Mouse (Mus musculus) adrenal gland, postnatal 10 days (tissue): ENCODE measurements at regions not wholly inside any gene's neighbourhood (a gene's known extent, or its start where the extent isn't known, plus 50 kb on each side); places are given as distances from the start of the nearest gene placed in this dataset.

Experiments
- DNase-seq: peaks from one replicate; pipeline ENCODE4 v3.0.0; 2021; ENCODE audit warnings: mixed read lengths

DNA sequence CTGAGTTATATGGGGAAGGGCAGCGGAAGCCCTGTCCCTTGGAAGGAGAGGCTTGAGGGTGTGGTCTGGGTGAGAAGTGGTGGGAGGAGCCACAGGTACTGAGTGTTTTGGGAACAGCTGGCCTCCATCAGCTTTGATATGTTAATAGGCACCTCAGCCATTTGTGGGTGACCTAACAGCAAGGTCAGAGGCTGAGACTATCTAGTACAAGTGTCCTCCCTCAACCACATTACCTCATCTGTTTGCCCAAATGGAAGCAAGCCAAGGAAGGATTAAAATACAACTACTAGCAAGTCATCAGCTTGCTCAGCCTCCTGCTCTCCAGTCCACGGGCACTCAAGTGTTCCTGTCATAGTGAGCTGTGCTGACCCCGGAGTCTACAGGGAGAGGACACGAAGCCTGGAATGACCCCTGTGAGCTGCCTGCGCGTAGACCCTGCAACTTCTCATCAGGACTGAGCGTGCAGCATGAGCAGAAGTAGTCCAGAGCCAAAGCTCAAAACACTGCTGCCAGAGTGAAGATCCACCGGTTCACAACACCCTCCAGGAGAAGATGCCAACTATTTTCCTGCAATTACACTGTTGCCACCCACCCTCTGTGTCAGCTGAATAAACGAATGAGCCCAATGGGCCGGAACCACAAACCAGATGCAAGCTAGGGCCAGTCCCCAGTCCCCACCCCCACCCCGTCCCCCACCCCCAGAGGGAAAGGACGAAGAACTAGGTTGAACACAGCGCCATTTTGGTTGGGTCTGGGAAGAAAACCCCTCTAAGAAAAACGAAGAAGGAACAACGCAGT, 239.6 kb downstream of the Qk start:
- peak; percentile 16 for DNase-seq

DNA sequence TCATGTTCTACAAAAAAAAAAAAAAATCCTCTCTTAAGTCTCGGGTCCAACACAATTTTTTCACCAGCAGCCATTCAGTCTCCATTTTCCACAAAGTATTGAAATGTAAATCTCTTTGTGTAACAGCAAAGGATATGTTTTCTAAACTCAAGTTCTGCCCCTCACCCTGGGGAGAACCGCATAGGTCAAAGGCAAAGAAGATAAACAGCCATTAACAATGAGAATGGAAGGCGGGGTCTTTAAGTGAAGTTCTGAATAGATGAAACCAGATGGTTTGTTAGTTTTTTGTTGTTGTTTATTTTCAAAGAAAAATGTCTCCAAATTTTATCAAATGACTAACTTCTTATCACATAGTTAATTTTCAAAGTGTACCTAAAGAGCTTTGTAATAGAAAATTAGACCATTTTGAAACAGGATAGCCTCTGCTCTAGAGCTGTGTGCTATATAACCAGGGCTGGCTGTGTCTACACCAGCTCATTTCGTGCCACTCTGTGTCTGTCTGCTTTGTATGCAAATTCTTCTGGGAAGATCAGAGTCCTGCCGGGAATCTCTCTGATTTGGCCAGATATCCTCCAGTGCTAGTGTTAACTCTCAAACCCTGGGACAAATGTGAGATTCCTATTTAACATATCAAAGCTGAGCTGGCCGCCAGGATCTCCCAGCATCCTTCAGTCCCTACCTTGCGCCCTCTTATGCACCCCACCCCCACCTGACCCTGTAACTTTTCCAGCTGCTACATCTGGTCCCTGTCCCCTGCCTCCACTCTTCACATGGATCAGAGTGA, 240.9 kb downstream of the Qk start:
- DNase-seq, result no peak

DNA sequence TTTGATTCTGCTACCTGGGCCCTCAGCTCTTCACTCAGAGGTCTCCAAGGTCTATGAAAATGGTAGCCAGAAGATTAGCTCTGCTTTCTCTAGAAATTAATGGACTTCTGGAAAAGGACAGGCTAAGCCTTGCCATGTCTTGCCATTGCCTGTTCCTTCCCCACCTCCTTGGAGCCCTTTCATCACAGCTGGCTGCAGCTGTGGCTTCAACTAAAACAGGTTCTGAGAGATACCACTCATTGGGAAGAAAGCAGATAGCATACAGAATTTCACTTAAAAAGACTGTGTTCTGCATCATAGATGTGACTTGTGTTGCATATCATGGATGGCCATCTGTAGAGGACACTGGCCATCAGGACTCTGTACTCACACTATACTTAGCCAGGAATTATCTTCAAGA, 246.4 kb downstream of the Qk start:
- no peak for DNase-seq

DNA sequence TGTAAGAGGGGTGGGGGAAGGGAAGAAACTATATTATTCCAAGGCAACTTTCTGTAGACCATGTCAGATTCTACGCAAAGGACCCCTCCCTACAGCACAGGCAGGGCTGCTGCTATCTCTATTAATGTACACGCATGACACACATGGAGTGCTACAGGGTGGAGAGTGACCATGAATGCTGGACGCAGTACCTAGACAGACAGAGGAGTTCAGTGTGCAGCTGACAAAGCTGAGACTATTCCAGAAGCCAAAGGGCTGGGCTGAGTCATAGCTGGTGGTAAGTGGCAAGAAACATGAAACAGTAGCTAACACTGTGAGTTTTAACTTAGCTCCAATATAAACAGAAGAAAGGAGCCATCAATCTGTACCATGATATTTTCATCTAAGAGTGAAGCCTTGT, 250.4 kb downstream of the Qk start:
- no peak for DNase-seq

DNA sequence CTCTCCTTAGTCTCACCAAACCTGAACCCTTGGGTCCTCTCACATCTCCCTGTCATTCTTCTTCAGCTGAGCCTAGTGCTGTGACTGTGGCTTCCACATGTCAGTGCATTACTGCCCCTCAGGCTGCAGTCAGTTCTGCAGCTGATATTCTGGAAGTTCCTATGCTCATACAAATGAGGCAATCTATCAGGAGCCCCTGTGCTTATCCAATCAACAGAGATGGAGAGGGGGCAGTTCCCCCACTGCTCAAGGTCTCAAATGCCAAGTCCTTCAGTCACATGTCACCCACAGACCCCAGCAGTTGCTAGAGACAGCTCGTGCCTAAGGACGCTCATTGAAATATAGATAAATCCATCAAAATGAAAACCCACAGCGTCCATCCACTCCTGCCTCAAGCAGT, 254.5 kb downstream of the Qk start:
- DNase-seq, result no peak

DNA sequence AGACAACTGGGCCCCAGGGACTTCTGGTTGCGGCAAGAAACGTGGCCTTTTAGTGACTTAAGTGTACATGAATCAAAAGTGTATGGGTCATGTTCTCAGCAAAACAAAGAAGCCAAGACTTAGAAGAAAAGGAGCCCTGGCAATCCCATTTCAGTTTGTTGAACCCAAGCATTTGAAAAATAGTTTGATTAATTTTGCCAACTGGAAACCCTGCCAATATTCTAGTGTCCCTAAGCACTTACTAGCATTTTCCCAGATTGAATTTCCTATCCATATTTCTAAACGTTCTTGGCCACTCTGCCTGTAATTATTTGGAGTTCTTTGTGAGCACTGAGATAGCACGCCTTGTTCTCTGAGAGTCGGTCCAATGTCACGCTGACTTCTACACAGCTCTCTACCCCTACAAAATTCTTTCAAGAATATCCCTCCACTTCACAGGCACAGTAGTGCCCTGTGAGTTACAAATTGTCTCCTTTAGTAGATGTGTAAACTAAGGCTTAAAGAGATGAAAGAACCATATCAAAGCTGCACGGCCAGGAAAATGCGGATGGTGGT, 257.0 kb downstream of the Qk start:
- DNase-seq, result no peak

DNA sequence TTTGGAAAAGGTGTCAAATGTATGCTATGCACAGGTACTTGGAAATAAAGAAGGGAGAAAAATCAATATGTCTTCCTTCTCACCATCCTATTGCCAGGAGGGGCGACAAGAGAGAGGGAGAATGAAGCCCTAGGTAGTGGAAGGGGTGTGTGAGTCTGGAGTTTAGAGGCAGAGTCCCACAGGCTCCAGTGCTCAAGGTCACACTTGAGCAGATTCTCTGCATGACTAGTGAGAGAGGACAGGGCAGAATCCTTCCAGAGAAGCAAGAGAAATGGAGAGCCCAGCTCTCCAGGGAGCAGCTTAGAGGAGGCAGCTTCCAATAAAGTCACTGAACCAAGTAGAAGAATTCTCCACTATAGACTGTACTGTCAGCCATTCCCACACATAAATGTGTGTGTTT, 261.9 kb downstream of the Qk start:
- DNase-seq, result no peak

DNA sequence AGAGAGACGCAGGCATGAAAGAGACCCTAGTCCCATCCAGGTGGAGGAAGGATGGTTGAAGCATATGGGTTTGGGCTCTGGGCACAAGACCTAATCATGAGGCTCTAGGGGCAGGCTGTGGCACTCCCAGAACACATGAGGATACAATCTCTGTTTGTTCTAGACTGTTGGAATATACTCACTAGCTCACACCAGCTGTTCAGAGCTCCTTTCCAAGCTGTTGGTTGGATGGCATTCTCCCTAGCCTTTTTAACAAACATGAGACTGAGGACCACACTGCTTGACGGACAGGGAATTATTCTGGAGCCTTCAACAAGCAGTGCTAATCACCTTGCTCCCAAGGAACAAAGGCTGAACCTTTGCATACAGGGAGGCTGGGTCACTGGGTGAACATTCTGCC, 263.6 kb downstream of the Qk start:
- DNase-seq, result no peak

DNA sequence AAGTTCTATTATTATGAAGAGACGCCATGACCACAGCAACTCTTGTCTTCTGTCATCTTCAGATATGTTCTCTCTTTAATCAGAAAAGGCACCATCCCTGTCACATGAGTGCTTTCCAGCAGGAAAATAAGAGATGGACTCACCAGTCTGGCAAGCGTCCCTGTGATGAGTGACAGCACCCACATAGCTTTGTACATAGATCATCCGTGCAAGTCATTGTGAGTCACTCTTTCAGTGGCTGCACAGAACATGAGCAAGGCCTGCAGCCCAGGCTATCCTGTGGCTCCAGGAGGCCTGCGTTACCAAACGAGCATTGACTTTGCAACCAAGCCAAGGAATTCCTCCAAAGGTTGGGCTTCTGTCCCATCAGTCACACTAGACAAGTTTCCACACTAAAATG, 265.3 kb downstream of the Qk start:
- peak; percentile 59 for DNase-seq

DNA sequence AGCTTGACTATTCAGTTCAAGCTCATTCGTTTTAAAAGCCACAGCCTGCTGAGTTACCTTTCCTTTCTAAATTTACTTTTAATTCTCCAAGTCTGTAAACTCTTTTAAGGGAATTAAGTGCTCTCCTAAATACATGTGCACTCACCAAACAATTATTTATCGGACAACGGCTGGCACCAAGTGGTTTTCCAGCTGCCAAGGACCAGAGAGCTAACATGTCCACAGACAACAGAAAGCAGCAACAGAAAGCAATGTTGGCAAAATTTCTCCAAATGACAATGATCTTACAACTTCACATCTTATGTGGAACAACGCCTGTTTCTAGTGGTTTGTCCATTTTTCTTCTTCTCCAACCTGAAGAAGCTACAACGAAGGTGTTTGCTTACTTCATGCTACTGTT, 275.3 kb downstream of the Qk start:
- DNase-seq, result no peak

DNA sequence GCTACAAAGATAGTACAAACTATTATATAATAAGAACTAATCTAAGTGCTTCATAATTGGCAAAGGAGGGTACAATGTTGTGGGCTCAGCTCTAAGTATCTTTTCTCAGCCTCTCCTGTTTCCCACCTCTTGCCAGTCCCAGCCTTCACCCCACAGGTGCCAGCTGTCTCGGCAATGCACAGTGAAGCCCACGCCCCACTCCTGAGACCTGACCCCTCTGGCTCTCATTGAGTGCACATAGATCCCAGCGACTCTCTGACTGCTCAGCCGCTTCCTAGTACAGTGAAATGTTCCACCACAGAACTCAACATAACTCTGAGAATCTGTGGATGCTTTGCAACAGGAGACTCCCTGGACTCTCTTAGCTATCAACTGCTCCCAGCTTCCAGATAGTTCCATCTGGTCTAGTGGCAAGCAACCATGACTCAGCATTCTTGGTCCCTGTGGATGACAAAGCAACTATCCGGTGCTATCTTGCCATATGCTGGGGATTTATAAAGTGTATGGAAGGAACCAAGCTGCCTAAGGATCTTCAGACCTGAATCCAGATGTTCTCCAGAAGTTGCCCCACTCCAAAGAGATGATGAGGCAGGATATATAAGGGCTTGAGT, 277.5 kb downstream of the Qk start:
- no peak for DNase-seq

DNA sequence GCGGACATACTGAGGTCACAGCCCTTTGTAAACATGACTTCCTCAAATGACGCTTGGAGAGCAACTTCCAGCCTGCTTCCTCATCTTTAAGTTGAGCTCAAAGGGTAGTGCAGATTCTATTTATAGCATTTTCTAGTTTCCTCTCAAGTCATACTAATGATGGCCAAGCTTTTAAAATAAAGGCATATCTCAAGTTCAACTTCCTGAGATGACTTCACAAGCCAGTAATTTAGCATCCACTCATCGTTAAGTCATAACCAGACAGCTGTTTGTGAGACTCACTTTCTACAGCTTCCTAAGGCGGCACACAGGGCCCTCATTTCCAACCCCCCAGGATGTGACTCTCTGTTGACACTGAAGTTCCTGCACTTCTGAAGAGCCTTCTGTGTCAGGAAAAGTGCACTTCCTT, 278.7 kb downstream of the Qk start:
- peak; percentile 17 for DNase-seq

DNA sequence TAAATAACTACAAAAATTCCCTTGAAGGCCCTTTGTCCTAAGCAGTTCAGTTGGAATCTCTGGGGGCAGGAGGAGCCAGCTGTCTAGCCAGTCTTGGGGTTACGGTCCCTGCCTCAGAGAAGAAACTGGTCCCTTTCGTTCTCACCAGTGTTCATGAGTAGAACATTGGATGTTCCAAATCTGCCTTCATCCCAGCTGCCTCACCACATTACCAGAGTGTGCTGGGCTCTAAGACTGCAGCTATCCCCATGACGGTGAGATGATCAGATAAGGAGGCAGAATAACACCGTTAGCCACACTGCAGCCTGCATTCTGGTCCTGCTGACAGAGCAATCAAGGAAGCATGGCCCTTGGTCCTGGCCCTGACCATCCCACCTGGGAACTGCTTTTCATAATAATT, 279.3 kb downstream of the Qk start:
- DNase-seq, result no peak

DNA sequence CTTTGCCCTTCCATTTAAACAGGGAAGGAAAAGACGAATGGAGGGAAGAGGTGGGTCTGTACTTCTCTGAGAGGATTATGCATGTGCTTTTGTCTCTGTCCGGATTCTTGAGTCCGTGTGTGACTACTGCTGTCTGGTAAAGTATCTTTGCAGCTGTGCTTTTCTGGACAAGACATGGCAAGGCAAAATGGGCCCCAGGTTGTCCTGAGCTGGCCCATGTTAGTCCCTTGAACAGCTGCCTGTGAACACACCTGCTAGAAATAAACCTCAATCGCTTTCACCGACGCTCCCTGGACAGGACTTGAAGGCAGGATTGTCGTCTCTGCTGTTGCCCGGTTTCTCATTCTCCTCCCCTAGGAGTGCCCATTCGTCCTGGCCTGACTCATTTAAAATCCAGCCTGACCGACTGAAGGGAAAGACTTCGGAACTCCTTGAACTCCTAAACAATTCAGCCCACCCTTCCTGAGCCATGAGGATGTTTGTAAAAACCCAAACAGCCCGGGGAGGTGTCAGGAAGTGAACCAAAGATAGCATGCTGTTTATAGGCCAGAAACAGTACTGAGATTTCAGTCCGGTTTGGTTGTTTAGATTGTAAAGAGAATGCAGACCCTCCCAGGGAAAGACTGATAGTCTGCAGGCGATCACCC, 281.7 kb downstream of the Qk start:
- DNase-seq, result peak; percentile 12

DNA sequence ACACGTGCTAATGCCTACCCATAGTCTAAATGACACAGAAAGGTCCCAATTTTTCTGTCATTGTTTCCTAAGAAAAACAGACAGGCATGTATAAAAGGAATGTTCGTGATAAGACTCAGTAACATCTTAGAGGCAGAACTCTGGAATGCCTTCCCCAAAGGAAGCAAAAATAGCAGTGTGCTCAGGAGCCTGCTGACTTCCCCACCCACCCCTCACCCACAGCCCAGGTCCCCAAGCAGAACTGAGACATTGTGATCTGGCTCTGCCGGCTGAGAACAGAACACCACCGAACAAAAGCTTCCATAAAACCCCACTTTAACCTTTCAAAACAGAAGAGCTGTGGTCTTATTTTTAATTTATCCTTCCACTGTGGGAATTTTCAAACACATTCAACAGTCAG, 286.1 kb downstream of the Qk start:
- no peak for DNase-seq

DNA sequence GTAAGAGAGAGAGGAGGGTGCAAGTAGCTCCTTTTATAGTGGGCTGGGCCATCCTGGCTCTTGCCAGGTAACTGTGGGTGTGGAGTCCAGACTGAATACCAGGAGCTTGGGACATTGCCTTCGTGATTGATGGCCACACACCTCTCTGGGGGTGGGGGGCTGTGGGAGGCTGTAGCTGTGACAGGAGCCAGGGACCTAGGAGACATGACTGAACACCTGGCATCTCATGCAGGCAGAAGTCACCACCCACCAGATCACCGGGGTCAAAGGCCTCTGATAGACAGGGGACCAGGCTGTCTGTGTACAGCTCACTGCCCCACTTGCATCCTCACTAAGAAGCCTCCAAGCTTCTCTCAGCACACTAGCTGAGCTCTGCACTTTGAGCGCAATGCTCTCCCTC, 288.6 kb downstream of the Qk start:
- DNase-seq, result no peak

DNA sequence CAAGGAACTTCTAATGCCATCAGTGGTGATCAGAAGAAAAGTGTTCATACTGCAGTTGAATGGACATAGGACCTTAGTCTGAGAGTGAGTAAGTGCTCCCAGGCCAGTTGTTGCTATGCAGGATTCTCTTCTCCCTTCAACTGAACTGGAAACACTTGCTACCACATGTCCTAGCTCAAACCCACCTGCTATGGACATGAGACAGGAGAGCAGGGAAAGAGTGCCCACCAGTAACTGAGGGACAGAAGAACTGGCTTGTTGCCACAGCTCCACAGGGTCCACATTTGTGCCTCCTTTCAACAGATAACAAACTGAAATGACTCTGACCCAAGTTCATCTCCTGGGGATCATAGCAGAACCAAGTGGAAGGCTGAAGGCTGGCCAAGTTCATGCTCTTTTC, 292.9 kb downstream of the Qk start:
- no peak for DNase-seq

DNA sequence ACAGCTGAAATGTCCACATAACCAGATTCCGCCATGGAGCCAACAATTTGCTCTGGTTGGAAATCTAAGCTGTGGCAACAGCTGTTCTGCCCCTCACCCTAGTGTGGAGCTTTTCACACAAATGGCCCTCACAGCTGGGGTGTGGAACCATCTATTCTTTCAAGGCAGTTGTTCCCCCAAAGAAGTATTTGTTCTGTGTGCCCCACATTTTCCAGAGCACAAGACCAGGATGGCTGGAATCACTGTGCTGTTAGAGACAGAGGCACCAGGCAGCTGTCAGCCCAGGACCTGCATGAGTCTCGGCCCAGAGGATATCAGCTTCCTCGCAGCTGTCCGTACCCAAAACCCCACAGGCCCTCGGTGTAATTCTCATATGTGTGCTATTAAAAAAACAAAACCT, 294.4 kb downstream of the Qk start:
- no peak for DNase-seq

DNA sequence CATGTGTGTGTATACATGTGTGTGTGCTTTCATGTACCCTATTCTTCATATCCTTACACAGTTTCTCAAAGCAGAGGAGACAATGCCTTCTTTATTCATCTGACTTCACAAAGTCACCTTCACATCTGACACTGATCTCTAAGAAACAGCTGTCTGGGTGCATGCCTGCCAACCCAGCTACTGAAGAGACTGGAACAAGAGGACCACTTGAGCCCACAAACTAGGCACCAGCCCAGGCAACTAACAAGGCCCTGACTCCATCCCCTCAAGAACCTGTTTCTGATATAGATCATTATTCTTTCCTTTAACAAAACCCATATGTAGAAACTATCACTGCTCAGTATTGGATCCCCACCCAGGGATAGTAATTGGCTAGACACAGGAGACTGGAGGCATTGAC, 295.3 kb downstream of the Qk start:
- DNase-seq, result no peak

DNA sequence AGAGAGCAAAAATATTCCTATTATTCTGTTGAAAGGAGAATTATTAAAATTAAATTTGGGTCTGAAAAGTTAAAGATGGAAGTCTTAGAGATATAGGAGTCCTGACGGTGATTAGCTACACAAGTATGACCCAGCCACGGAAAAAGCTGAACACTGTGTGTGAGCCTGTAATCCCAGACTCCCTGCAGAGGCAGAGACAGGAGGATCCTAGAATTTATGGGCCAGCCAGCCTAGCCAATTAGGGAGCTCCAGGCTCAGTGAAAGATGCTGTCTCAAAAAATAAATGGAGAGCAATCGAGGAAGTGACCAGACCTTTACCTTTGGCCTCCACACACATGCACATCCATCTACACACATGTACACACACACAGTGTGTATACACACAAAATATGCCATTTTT, 307.5 kb downstream of the Qk start:
- no peak for DNase-seq

DNA sequence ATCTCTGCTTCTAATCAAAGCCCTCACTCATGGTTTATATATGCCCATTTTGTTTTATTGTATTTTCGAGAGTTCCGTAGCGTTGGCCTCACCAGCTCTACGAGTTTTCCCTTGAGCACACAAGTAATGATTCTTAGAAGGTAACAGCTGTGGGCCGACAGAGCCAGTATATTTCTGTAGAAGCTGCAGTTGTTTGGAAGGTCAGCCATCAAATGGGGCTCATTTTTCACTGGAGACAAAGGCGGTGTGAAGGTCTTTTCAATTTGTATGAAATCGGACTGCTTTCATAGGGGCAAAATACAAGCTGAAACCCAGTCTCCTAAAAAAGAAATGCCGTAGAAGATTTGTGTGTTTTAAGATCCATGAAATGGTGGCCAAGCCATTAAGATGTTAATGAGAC, 307.9 kb downstream of the Qk start:
- no peak for DNase-seq

DNA sequence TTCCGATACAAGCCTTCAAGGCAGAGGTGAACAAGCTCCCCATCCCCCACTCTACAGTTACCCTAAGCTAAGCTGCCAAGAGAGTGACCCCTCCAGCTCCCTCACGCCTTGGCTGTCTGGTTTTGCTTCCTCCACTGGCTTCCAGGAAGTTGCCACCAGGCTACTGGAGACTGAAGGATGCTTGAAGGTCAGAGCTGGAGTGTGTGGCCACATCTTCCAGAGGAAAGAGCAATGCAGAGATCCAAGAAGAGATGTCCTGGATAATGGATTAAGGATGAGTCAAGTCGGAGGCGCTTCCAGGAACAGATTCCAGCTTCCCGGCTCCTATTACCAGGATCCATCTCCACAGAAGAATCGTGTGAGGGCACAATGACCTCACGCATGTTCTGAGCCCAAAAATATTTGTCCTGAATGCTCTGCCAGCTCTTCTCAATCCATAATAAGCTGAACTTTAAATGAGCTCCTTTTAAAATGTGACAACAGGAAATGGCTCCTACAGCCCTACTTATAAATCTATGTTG, 318.5 kb downstream of the Qk start:
- DNase-seq, result peak; percentile 29

DNA sequence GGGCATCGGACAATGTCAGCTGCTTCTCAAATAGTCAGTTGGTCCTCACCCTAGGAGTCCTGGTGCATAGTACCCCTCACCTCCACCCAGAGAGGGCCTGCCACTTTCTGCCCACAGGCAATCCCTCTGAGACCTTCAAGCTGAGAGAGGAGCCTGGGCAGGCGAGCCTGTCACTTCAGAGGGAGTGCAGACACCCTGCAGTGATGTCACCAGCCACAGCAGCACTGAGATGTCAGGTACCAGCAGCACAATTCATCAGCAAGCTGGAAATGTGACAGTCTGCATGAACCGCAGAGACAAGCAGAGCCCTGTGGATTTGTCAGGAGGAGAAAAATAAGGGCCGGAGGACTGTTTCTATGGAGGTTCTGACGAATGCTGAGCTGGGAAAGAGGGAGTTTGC, 324.3 kb downstream of the Qk start:
- DNase-seq, result peak; percentile 40
